Mouse (Mus musculus) common myeloid progenitor, adult 5-6 weeks (primary cell): ENCODE measurements at regions not wholly inside any gene's neighbourhood (a gene's known extent, or its start where the extent isn't known, plus 50 kb on each side); places are given as distances from the start of the nearest gene placed in this dataset.

Source experiments
- ATAC-seq: replicated peaks from 2 replicates; pipeline ENCODE4 v1.8.0; 2016; ENCODE audit warnings: low read depth, mild to moderate bottlenecking, moderate TSS enrichment, inconsistent platforms; ENCODE audit not compliant: poor library complexity, severe bottlenecking

DNA sequence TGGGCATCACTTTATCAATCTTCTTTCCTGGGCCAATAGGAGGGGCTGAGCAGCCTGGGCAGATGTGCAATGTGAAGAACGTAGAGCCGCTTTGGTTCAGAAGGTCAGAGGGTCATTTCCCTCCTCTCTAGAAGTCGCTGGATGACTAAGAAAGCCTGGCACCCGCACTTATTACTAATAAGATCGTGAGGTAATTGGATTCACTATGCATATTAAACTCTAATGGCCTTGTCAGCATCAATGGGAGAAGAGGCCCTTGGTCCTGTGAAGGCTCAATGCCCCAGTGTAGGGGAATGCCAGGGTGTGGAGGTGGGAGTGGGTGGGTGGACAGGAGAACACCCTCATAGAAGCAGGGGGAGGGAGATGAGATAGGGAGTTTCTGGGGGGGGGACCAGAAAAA lies 149.8 kb upstream of the Mast4 start:
- no peak for ATAC-seq

DNA sequence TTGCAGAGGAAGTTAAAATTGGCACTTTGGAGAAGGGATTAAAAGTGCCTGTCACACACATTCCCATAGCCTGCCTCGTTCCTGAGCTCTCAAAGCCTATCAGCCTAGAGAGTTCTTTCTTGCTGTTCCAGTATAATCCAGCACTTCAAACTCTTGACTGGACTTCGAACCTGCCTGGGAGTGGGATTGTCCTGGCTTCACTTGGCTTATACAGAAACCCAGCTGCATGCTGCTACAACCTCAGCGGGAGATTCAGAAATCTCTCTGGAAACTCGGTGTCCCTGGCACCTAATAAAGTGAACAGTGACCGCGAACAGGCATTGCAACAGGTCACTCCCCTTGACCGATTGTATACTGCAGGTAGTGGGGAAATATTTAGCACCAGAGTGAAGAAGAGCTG lies 149.1 kb upstream of the Mast4 start:
- no peak for ATAC-seq

DNA sequence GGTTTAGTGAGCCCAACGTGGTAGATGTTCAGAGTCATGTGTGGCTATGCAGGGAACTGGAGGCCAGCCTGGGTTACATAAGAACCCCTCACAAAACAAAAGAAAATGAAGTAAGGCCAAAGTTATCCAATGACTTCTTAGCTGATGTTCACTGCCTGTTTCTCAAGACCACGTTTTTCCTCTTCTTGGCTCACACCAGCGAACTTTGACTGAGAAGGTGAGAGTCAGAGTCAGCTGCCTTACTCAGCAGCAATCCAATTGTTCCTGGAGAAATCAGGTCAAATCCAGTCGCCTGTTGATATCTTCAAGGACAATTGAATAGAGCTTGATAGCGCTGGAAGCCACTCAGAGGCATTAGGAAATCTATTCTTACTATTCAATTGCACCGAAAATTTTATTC lies 142.0 kb upstream of the Mast4 start:
- ATAC-seq = no peak

DNA sequence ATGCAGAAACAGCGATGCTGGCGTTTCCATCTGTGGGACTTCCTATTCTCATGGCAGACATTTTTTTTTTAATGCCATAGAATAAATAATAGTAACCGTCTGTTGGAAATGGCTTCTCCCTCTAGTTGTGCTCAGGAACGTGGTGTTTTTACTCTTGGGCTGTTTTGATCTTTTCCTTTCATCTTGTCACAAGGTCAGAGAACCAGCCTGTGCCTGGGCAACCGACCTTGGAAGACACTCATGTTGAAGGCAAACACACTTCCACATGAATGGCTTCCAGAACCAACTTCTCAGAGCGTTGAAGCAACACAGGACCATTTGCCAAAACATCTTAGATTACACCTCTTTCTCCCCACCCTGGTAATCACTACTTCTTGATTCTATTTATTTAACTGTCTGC lies 137.9 kb upstream of the Mast4 start:
- ATAC-seq = no peak

- no peak for ATAC-seq
Observed at GRCm38 (mm10) chr13:103470141-103470540, 135.8 kb upstream of the Mast4 start.

GRCm38 (mm10) chr13:103460499-103460898 lies 126.2 kb upstream of the Mast4 start:
- no peak for ATAC-seq

DNA sequence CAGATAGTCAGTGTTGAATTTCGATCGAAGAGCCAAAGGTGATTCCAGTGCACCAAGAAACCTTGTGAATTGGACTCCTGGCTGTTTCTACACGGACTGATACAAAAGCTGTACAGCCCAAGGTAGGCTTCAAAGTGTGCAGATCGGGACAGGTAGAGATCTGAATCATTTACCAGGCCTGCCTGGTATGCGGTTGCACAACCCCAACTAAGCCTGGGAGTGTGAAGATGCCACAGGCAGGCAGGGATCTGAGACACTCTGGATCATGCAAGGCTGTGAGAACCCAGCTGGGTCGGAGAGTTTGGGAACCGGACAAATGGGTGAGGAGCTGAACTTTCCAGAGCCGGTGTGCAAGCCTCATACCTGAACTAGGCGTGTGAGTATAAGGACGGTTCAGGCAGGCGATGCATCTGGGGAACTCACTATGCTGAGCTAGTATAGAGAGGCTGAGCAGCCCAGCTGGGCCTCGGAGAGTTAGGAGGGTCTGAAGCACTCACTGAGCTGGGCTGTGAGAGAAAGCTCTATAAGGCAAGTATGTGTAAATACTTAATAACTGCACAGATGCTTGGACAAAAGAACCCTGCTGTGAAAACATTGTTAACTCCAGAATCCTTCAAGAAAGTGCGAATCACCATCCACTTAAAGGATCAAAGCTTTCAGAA lies 125.3 kb upstream of the Mast4 start:
- no peak for ATAC-seq

DNA sequence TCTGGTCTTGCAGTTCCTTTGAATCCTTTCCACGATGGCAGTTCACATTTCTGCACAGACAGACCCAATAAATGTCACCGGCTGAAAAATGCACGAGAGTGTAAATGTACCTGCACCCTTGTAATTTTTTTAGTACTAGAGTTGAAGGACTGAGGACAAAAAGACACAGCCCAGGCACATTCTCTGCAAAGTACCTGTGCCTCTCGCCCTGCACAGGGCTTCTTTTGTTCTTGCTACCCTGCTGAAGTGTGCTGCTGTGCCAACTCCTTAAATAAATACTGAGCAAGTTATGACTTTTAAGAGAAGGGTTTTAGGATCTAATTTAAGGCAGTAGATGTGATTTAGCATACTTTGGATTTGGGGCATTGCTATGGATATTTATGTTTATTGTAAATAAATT lies 118.5 kb upstream of the Mast4 start:
- no peak for ATAC-seq

DNA sequence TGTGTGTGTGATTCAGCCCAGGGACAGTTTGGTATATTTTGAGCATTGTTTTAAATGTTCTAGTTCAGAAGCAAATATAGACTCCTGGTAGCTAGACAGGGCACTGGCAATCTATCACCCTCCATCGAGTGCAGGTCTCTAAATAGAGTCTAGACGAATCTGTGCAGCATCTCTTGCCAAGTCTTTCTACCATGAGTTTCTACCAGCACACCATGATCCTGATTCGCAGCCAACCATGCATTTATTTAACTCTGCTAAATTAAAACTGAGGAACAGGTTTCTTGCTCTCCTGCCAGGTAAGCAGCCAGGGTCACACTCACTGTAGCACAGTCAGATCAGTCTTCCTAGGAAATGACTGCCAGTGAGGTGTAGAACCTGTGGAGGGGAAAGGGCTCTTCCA lies 96.3 kb upstream of the Mast4 start:
- no peak for ATAC-seq

DNA sequence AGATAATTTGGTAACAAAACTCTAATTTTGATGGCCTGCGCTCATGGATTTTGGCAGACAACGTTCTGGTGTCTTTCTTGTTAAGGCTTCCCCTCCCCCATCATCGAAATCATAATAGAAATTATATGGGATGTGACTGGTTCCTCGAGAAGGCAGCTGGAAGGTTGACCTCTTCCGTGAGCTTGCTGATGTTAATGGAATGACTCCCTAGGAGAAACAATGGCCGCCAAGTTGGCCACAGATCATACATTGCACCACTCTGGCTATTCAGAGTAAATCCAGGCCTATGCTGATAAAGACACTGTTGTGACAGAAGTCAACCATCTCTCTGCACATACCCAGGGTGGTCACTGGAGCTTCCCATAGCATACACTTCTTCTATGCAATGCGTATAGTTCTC lies 89.7 kb upstream of the Mast4 start:
- no peak for ATAC-seq

DNA sequence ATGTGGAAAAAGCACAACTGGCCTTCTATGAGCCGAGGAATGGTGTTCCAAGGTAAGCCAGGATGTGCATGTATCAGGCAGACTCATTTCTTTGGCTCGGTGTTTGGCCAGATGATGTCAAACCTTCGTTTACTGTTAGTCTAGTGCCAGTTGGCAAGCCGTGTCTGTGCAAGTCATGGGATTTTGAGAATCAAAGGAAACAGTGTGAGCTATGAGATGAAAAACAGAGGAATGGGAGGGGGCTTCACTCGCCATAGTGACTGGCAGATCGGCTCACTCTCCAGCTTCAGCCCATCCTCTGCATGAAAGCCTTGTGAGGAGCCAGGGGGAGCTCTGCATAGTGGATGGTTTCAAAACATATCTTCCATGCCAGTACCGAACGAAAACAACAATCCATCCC lies 89.1 kb upstream of the Mast4 start:
- ATAC-seq = no peak

GRCm38 (mm10) chr13:103422997-103423396 lies 88.7 kb upstream of the Mast4 start:
- ATAC-seq = no peak

- no peak for ATAC-seq
Observed at GRCm38 (mm10) chr13:103419146-103419545, 84.8 kb upstream of the Mast4 start.

DNA sequence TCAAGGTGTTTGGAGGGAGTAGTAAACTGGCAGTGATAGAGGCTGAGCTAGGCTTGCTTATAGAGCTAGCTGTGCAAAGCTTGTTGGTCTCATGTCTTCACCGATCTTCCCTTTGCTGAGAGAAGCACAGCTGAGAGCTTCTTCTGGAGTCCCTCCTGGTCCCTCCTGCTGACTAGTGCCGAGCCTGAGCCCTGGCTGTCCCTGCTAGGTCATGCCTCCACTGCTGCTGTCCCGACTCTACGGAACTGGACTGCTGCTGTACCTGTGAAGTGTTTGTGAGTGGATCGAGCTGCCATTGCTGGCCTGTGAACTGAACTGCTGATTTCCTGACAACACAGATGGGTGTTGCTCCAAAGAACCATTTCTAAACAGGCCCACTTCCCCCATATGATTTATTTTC lies 83.0 kb upstream of the Mast4 start:
- no peak for ATAC-seq

GRCm38 (mm10) chr13:103415335-103415734 lies 81.0 kb upstream of the Mast4 start:
- no peak for ATAC-seq

DNA sequence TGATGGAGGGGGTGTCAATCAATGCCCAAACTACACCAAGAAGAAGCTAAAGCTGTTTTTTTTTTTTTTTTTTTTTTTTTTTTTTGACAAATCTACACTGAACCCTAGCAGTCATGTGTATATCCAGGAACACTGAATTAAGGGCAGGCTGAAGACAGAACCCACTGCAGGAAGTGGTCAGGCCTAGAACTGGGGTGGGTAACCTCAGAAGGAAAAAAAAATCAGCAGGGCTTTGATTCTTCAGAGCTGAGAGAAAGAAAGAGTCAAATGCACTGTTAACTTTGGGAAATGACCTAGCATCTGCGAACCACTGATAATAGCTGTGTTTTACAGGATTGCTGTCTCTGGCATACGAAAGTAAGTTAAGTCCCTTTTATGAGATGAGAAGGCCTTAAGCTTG lies 78.3 kb upstream of the Mast4 start:
- ATAC-seq = peak; percentile 93

DNA sequence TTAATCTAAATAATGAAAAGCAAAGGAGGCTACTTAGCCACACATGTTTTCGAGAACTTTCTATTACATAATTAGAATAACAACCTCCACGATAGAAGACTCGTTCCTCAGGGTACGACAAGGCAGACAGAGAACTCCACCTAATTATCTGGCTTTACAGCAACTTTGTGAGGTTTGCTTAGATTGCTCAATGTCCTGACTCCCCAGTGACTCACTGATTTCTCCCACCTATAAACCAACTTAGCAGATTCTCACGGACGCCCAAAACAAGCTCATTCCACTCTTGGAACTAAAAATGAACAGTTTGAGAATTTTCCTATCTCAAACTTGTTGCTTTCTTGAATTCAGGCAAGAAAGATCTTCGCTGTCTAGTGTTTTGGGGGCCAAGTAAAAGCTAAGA lies 75.0 kb upstream of the Mast4 start:
- no peak for ATAC-seq

- no peak for ATAC-seq
Observed at GRCm38 (mm10) chr13:103396526-103397020, 62.3 kb upstream of the Mast4 start.

GRCm38 (mm10) chr13:103396099-103396498 lies 61.8 kb upstream of the Mast4 start:
- ATAC-seq = peak; percentile 96

- no peak for ATAC-seq
Observed at GRCm38 (mm10) chr13:103392581-103392980, 58.3 kb upstream of the Mast4 start.

GRCm38 (mm10) chr13:103391396-103391795 lies 57.1 kb upstream of the Mast4 start:
- ATAC-seq = no peak

DNA sequence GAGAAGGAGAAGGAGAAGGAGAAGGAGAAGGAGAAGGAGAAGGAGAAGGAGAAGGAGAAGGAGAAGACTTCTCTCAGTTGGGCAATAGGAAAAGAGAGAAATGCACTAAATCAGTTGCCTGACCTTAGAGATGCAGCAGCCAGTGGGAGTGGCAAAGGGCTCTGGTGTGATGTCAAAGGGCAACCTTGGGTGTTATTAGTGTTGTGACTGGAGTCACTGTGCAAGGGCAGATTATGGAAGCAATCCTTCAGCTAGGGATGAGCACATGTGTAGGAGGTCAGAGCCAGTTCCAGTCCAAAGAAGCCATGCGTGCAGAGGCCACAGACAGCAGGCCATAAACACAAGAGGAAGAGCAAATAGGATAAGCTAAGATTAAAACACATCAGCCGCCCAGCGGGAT lies 56.7 kb upstream of the Mast4 start:
- no peak for ATAC-seq

DNA sequence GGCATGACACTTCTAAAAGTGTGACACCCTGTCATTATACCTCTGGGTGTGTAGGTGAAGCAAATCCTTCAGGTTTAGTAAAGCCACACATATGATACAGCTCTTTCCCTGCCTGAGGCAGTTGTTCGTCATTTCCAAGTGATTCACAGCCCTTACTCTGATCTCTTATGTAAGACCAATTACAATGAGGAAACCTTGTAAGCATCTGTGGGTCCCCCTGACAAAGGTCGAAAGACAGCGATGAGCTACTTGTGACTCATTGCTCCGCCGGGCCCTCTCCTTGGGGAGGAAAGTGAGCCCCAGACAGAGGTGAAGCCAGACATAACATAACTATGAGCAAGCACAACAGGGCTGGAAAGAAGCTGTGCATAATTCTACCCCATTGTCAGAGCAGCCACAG lies 52.7 kb upstream of the Mast4 start:
- ATAC-seq = no peak
